Mouse (Mus musculus): ENCODE data around the gene Tbl1xr1. TPM values are rescaled to one million over a fixed set of nuclear protein-coding genes. Genes with fewer than 3 reads are reported as not detected.

Gene Tbl1xr1
- polyA plus RNA-seq, 1 experiment from 2014 or later = 35.8 TPM

DNA sequence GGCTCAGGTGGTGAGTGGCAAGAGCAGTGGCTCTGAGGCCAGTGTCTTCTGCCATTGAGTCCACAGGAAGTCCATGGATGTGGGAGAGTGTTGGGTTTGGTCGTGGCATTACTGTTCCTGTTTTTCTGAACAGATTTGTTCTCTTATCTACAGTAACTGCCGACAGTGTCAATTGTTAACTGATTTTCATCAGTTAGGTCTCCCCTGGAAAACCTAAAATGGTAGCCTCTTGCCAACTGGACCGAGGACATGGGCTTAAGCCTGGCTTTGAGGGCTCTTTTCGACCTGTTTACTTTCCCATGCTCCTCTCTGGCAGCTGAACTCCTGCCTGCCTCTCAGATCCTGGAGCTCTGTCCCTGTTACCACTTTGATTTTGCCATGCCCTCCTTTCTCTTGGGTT, 5.4 kb downstream of the Tbl1xr1 start:
- no peak overlapping the region for H3K27ac ChIP-seq (ENCODE audit: low read depth, low read length)
- ATAC-seq (ENCODE audit: low FRiP score) (no peak), DNase-seq (ENCODE audit: low spot score) (no peak)
- no peaks in the 10 kb centered on the region for H3K9me3 ChIP-seq (ENCODE audit: control insufficient read depth, low read length)
- no peak overlapping the region for H3K9ac ChIP-seq (ENCODE audit: low read depth, low read length)
- H3K4me1 ChIP-seq (replicated peaks; ENCODE audit: control insufficient read depth, insufficient read depth, low read length) = no peaks in the 10 kb centered on the region; the same call in 1 of the 2 replicates
- H3K4me3 ChIP-seq (ENCODE audit: low read depth, low read length) = no peak overlapping the region
- H3K36me3 ChIP-seq (ENCODE audit: control insufficient read depth, insufficient read depth, low read length) = no peaks in the 10 kb centered on the region
- H3K4me2 ChIP-seq (replicated peaks; ENCODE audit: low read depth, low read length) = no peak overlapping the region
- H3K27me3 ChIP-seq (ENCODE audit: control insufficient read depth, insufficient read depth, low read length) = no peaks in the 10 kb centered on the region
- 84% methylated on average over 4 of the region's 4 CpGs for WGBS

DNA sequence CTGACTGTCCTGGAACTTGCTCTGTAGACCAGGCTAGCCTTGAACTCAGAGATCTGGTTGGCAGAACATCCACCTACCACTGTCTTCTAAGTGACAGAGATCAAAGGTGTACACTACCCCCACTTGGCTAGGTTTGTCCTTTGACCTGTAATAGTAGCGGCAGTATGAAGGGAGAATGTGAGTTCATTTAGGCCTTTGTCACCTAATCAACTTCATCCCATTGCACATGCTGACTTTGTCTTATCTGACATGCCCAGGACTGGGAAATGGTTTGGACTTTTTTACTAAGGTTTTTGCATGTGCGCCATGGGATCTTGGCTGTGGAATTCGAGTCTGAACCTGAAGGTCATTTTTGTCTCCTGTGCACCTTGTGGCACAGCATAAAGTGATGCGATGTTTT, 6.4 kb downstream of the Tbl1xr1 start:
- Histone ChIP-seq H3K27me3 (ENCODE audit: control insufficient read depth, insufficient read depth, low read length) (no peaks in the 10 kb centered on the region), H3K27ac (ENCODE audit: low read depth, low read length) (no peak overlapping the region), H3K4me2 (replicated peaks; ENCODE audit: low read depth, low read length) (no peak overlapping the region), H3K4me3 (ENCODE audit: low read depth, low read length) (no peak overlapping the region), H3K36me3 (ENCODE audit: control insufficient read depth, insufficient read depth, low read length) (no peaks in the 10 kb centered on the region), H3K9ac (ENCODE audit: low read depth, low read length) (no peak overlapping the region), H3K9me3 (ENCODE audit: control insufficient read depth, low read length) (no peaks in the 10 kb centered on the region), H3K4me1 (replicated peaks; ENCODE audit: control insufficient read depth, insufficient read depth, low read length) (no peaks in the 10 kb centered on the region; the same call in 1 of the 2 replicates)
- no peak for DNase-seq (ENCODE audit: low spot score)
- no peak for ATAC-seq (ENCODE audit: low FRiP score)
- WGBS = 95% methylated on average over 4 of the region's 4 CpGs

DNA sequence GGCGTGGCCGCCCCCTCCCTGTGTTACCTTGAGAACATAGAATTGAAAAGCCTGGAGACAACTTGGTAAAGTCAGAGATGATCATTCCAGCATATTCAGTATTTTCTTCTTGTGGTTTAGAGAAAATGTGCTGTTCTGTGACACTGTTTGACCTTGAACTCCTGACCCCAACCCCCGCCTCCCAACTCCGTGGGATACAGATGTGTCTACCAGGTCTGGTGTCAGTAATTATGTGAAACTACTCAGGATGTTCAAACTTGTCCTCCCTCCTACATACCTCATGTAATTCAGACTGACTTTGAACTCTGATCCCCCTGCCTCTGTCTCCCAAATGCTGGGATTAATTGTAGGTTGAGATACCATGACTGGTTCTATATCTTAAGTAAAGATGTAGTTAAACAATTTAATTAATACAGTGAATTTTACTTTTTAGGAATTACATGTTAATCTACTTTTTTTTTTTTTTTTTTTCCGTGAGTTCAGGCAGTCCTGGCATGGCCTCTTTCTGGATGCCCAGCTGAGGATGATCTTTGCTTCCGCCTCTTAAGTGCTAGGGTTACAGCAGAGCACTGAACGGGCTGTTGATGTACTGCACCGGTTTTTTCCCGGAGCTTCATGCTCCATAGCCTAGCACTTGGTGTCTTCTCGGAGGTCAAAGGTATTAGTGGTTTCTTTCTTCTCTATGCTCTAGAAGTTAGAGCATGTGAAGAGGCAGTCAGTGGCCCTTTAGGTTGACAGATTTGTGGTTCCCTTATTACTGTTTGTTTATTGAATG, 8.0 kb downstream of the Tbl1xr1 start:
- WGBS = 84% methylated on average over 10 of the region's 10 CpGs
- no peak overlapping the region for H3K9ac ChIP-seq (ENCODE audit: low read depth, low read length)
- H3K9me3 ChIP-seq (ENCODE audit: control insufficient read depth, low read length) = no peaks in the 10 kb centered on the region
- H3K27ac ChIP-seq (ENCODE audit: low read depth, low read length) = no peak overlapping the region
- no peaks in the 10 kb centered on the region for H3K27me3 ChIP-seq (ENCODE audit: control insufficient read depth, insufficient read depth, low read length)
- H3K36me3 ChIP-seq (ENCODE audit: control insufficient read depth, insufficient read depth, low read length) = no peaks in the 10 kb centered on the region
- ATAC-seq (ENCODE audit: low FRiP score) (no peak), DNase-seq (ENCODE audit: low spot score) (no peak)
- H3K4me3 ChIP-seq (ENCODE audit: low read depth, low read length) = no peak overlapping the region
- H3K4me1 ChIP-seq (replicated peaks; ENCODE audit: control insufficient read depth, insufficient read depth, low read length) = no peaks in the 10 kb centered on the region
- H3K4me2 ChIP-seq (replicated peaks; ENCODE audit: low read depth, low read length) = no peak overlapping the region

DNA sequence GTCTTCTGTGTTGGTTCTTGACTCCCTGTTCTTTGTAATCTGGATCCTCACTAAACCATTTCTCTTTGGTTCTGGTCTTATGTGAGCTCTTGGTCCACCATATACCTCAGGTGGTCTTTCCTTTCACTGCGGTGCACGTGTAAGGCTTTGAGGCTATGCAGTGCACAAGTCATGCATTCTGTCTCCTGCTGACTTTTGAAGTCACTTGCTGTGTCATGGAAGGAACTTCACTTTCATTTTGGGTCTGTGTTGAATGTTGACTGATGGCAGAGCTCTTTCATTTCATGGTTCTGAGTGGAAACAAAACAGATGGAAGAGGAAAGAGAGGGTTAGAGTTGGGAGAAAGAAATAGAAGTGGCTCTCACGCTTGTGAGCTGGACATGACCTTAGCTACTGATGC, 13.4 kb downstream of the Tbl1xr1 start:
- WGBS = 74% methylated on average over 3 of the region's 3 CpGs

DNA sequence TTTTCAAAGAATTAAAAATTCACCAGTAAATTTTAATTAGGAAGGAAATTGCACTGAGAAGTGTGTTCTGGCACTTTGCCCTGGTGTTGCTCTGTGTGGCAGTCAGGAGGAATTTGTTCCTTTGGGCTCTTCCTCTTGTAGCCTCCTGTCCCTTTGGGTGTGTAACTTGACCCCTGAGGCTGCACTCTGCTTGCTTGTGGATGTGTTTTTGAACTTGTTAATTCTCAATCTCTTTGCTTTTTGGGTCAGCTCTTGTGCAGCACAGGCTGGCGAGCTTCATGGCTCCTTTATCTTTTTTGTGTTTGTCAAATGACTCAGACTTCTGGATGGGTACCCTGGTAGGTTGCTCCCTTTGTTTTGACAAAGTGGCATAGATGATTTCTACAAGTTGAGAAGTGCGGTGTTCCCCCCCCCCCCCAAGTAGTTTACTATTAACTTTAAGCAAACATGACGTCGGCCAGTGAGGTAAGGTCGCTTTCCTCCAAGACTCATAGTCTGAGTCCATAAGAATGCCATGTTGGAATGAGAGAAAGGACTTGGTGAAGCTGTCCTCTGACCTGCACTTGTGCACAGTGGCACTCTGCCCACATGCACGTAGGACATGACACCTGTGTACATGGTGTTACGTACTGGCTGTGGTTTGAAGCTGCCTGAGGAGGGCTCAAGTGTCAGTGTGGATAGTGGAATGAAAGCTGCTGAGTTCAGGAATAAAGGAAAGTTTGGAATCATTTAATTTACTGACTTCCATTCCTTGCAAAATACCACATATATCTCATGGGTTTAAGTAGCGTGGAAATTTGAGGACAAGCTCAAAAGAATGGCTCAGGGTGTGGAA, 14.2 kb downstream of the Tbl1xr1 start:
- ATAC-seq (ENCODE audit: low FRiP score) = no peak
- no peaks in the 10 kb centered on the region for H3K4me1 ChIP-seq (replicated peaks; ENCODE audit: control insufficient read depth, insufficient read depth, low read length)
- H3K36me3 ChIP-seq (ENCODE audit: control insufficient read depth, insufficient read depth, low read length) = no peaks in the 10 kb centered on the region
- 78% methylated on average over 8 of the region's 8 CpGs for WGBS
- no peak overlapping the region for H3K9ac ChIP-seq (ENCODE audit: low read depth, low read length)
- H3K9me3 ChIP-seq (ENCODE audit: control insufficient read depth, low read length) = no peaks in the 10 kb centered on the region
- no peak overlapping the region for H3K27ac ChIP-seq (ENCODE audit: low read depth, low read length)
- H3K4me2 ChIP-seq (replicated peaks; ENCODE audit: low read depth, low read length) = no peak overlapping the region
- H3K27me3 ChIP-seq (ENCODE audit: control insufficient read depth, insufficient read depth, low read length) = no peaks in the 10 kb centered on the region
- no peak overlapping the region for H3K4me3 ChIP-seq (ENCODE audit: low read depth, low read length)
- DNase-seq (ENCODE audit: low spot score) = no peak

More for the DNA sequence above, 13.4 kb downstream of the Tbl1xr1 start:
- no peak for DNase-seq (ENCODE audit: low spot score)
- Histone ChIP-seq H3K9ac (ENCODE audit: low read depth, low read length) (no peak overlapping the region), H3K4me2 (replicated peaks; ENCODE audit: low read depth, low read length) (no peak overlapping the region), H3K9me3 (ENCODE audit: control insufficient read depth, low read length) (no peaks in the 10 kb centered on the region), H3K27me3 (ENCODE audit: control insufficient read depth, insufficient read depth, low read length) (no peaks in the 10 kb centered on the region), H3K4me1 (replicated peaks; ENCODE audit: control insufficient read depth, insufficient read depth, low read length) (no peaks in the 10 kb centered on the region), H3K4me3 (ENCODE audit: low read depth, low read length) (no peak overlapping the region), H3K27ac (ENCODE audit: low read depth, low read length) (no peak overlapping the region), H3K36me3 (ENCODE audit: control insufficient read depth, insufficient read depth, low read length) (no peaks in the 10 kb centered on the region)
- ATAC-seq (ENCODE audit: low FRiP score) = no peak

DNA sequence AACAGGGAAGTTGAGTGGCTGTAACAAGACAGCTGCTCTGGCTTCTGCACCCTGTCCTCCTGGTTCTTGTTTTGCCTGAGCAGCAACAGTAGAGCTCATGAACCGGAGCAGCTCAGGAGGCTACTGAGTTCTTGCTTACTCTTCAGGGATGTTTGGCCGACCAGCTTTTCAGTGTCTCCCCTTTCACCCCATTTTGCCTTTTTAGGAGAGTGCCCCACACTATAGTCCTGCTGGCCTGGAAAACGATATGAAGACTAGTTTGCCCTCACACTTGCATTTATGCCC, 14.8 kb downstream of the Tbl1xr1 start:
- no peak for DNase-seq (ENCODE audit: low spot score)
- H3K4me3 ChIP-seq (ENCODE audit: low read depth, low read length) = no peak overlapping the region
- H3K36me3 ChIP-seq (ENCODE audit: control insufficient read depth, insufficient read depth, low read length) = no peaks in the 10 kb centered on the region
- H3K27ac ChIP-seq (ENCODE audit: low read depth, low read length) = no peak overlapping the region
- no peak overlapping the region for H3K9ac ChIP-seq (ENCODE audit: low read depth, low read length)
- no peaks in the 10 kb centered on the region for H3K27me3 ChIP-seq (ENCODE audit: control insufficient read depth, insufficient read depth, low read length)
- H3K9me3 ChIP-seq (ENCODE audit: control insufficient read depth, low read length) = no peaks in the 10 kb centered on the region
- H3K4me2 ChIP-seq (replicated peaks; ENCODE audit: low read depth, low read length) = no peak overlapping the region
- H3K4me1 ChIP-seq (replicated peaks; ENCODE audit: control insufficient read depth, insufficient read depth, low read length) = no peaks in the 10 kb centered on the region
- WGBS = 83% methylated on average over 3 of the region's 3 CpGs
- ATAC-seq (ENCODE audit: low FRiP score) = no peak

DNA sequence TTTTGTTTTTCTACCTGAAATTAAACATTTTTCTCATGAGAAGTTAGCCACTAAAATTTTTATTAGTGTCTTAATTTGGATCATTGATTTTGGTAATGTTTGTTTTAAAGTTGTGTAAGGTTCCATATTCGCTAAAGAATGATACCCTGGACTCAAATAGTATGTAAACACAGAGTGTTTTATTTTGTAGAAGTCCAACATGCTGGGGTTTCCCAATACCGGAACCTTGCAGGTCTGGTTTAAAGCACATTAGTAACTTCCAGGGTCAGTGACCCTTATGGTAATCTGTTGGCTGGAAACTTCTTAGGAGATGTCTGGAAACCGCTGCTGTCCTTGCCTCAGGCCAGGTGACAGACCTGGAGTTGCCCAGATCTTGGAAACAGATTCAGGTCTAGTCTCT, 15.2 kb downstream of the Tbl1xr1 start:
- H3K9me3 ChIP-seq (ENCODE audit: control insufficient read depth, low read length) = no peaks in the 10 kb centered on the region
- no peaks in the 10 kb centered on the region for H3K4me1 ChIP-seq (replicated peaks; ENCODE audit: control insufficient read depth, insufficient read depth, low read length)
- no peaks in the 10 kb centered on the region for H3K36me3 ChIP-seq (ENCODE audit: control insufficient read depth, insufficient read depth, low read length)
- no peaks in the 10 kb centered on the region for H3K27me3 ChIP-seq (ENCODE audit: control insufficient read depth, insufficient read depth, low read length)
- no peak overlapping the region for H3K27ac ChIP-seq (ENCODE audit: low read depth, low read length)
- H3K4me2 ChIP-seq (replicated peaks; ENCODE audit: low read depth, low read length) = no peak overlapping the region
- WGBS = 87% methylated on average over 3 of the region's 3 CpGs
- ATAC-seq (ENCODE audit: low FRiP score) (no peak), DNase-seq (ENCODE audit: low spot score) (no peak)
- H3K4me3 ChIP-seq (ENCODE audit: low read depth, low read length) = no peak overlapping the region
- H3K9ac ChIP-seq (ENCODE audit: low read depth, low read length) = no peak overlapping the region

DNA sequence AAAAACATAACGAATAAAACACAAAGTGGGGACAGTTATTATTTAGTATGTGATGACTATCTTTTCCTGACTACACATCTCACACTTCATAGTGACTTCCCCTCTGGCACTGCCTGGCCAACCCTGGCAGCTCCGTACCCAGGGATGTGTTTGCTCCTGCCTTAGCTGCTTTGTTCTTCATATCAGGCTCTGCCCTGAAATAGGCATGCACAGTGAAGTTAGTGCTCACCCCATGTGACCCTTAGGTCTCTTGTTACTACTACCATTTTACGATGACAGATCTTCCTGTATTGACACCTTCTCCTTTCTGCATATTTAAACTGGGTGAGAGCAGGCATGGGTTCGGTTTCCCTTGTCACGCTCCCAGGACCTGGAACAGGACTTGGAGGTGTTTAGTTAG, 16.3 kb downstream of the Tbl1xr1 start:
- no peak for DNase-seq (ENCODE audit: low spot score)
- WGBS = 86% methylated on average over 5 of the region's 5 CpGs
- H3K4me2 ChIP-seq (replicated peaks; ENCODE audit: low read depth, low read length) = no peak overlapping the region

DNA sequence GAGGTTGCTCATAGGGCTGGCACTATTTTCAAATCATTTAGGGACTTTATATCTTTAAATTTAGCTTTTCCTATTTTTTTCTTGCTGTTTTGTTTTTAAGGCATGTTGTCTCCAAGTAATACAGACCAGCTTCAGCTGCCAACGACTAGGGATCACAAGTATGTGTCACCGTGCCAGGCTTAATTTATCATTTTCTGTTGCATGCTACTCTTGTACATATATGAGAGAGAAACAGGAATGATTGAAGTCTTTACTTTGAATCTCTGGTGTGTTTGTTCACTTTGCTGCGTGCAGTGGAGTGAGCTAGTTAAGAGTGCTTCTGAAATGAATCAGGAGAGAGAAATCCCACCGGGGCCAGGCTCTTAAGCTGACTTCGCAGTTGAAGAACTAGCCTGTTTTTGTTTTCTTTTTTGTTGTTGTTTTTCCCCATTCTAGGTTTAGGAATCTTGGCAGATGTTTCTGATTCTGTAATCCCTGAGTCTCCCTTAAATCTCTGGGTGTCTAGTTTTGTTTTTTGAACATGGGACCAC, 27.6 kb downstream of the Tbl1xr1 start:
- H3K4me3 ChIP-seq (ENCODE audit: low read depth, low read length) = no peak overlapping the region
- DNase-seq (ENCODE audit: low spot score) = no peak
- H3K27me3 ChIP-seq (ENCODE audit: control insufficient read depth, insufficient read depth, low read length) = no peaks in the 10 kb centered on the region
- H3K4me2 ChIP-seq (replicated peaks; ENCODE audit: low read depth, low read length) = no peak overlapping the region
- 76% methylated on average over 5 of the region's 5 CpGs for WGBS
- no peaks in the 10 kb centered on the region for H3K4me1 ChIP-seq (replicated peaks; ENCODE audit: control insufficient read depth, insufficient read depth, low read length)
- H3K9me3 ChIP-seq (ENCODE audit: control insufficient read depth, low read length) = no peaks in the 10 kb centered on the region
- ATAC-seq (ENCODE audit: low FRiP score) = no peak
- no peaks in the 10 kb centered on the region for H3K36me3 ChIP-seq (ENCODE audit: control insufficient read depth, insufficient read depth, low read length)
- H3K9ac ChIP-seq (ENCODE audit: low read depth, low read length) = no peak overlapping the region
- H3K27ac ChIP-seq (ENCODE audit: low read depth, low read length) = no peak overlapping the region

More for the DNA sequence above, 16.3 kb downstream of the Tbl1xr1 start:
- Histone ChIP-seq H3K9ac (ENCODE audit: low read depth, low read length) (no peak overlapping the region), H3K36me3 (ENCODE audit: control insufficient read depth, insufficient read depth, low read length) (no peaks in the 10 kb centered on the region), H3K4me3 (ENCODE audit: low read depth, low read length) (no peak overlapping the region), H3K27me3 (ENCODE audit: control insufficient read depth, insufficient read depth, low read length) (no peaks in the 10 kb centered on the region), H3K9me3 (ENCODE audit: control insufficient read depth, low read length) (no peaks in the 10 kb centered on the region), H3K27ac (ENCODE audit: low read depth, low read length) (no peak overlapping the region), H3K4me1 (replicated peaks; ENCODE audit: control insufficient read depth, insufficient read depth, low read length) (no peaks in the 10 kb centered on the region)
- no peak for ATAC-seq (ENCODE audit: low FRiP score)
